Mouse (Mus musculus) MEL (cell line): ENCODE results near the gene Snapc5. TPM values are rescaled to one million over a fixed set of nuclear protein-coding genes. Genes with fewer than 3 reads are reported as not detected.

Experiments used
- DNase-seq: peaks from one replicate; pipeline ENCODE4 v3.0.0; 2011; ENCODE audit warnings: low read depth, low spot score
- H3K27ac ChIP-seq: 2 replicates; pipeline ENCODE4 v1.5.1; 2012; ENCODE audit warnings: low read depth, mild to moderate bottlenecking, control low read depth, low read length, moderate library complexity; ENCODE audit not compliant: control insufficient read depth
- H3K27me3 ChIP-seq, 2 experiments: fragments of 150-350 bp in 1 of 2; sonication (generic) in 1 of 2; 2 replicates each; pipeline ENCODE4 v1.6.1; 2012; ENCODE audit warnings: low read length in 2 of 2, mild to moderate bottlenecking in 2 of 2, improper control_type of control experiment in 1 of 2, moderate library complexity in 1 of 2; ENCODE audit not compliant: insufficient read depth in 2 of 2, control insufficient read depth in 1 of 2
- H3K36me3 ChIP-seq, 2 experiments: 2 replicates each; pipeline ENCODE4 v1.6.1; 2012 to 2014; ENCODE audit warnings: low read length in 2 of 2, improper control_type of control experiment in 1 of 2, inconsistent platforms in 1 of 2, mild to moderate bottlenecking in 1 of 2; ENCODE audit not compliant: insufficient read depth in 2 of 2, control insufficient read depth in 1 of 2
- H3K4me1 ChIP-seq, 2 experiments: fragments of 150-350 bp in 1 of 2; sonication (generic) in 1 of 2; 2 replicates each; pipeline ENCODE4 v1.6.1; 2012; ENCODE audit warnings: low read length in 2 of 2, improper control_type of control experiment in 1 of 2, mild to moderate bottlenecking in 1 of 2; ENCODE audit not compliant: insufficient read depth in 2 of 2, control insufficient read depth in 1 of 2
- H3K4me3 ChIP-seq, 2 experiments: fragments of 150-350 bp in 1 of 2; sonication (generic) in 1 of 2; 2 replicates each; pipeline ENCODE4 v1.5.1; 2012; ENCODE audit warnings: low read depth in 2 of 2, low read length in 2 of 2, mild to moderate bottlenecking in 2 of 2, moderate library complexity in 2 of 2, control low read depth in 1 of 2, improper control_type of control experiment in 1 of 2; ENCODE audit not compliant: control insufficient read depth in 1 of 2, insufficient read depth in 1 of 2
- H3K79me2 ChIP-seq: 2 replicates; pipeline ENCODE4 v1.6.1; 2012; ENCODE audit warnings: mild to moderate bottlenecking, low read length, moderate library complexity; ENCODE audit not compliant: control insufficient read depth, poor library complexity, insufficient read depth
- H3K9ac ChIP-seq: 2 replicates; pipeline ENCODE4 v1.6.1; 2012; ENCODE audit warnings: low read depth, mild to moderate bottlenecking, control low read depth, low read length, moderate library complexity; ENCODE audit not compliant: control insufficient read depth, poor library complexity, severe bottlenecking
- H3K9me3 ChIP-seq: fragments of 150-350 bp; sonication (generic); replicated peaks from 2 replicates; pipeline ENCODE4 v1.6.1; 2012; ENCODE audit warnings: mild to moderate bottlenecking, low read length, improper control_type of control experiment, moderate library complexity; ENCODE audit not compliant: insufficient read depth
- BHLHE40 ChIP-seq: IDR thresholded peaks from 2 replicates; pipeline ENCODE4 v1.6.1; 2012; ENCODE audit warnings: low read depth, mild to moderate bottlenecking, inconsistent platforms, low read length, improper control_type of control experiment, borderline replicate concordance
- CHD1 ChIP-seq: IDR thresholded peaks from 2 replicates; pipeline ENCODE4 v1.6.1; 2012; ENCODE audit warnings: low read depth, mild to moderate bottlenecking, inconsistent platforms, low read length, improper control_type of control experiment
- CHD2 ChIP-seq: IDR thresholded peaks from 2 replicates; pipeline ENCODE4 v1.6.1; 2011; ENCODE audit warnings: low read length, improper control_type of control experiment
- CTCF ChIP-seq, 3 experiments: IDR thresholded peaks in 2 of 3; conservative IDR thresholded peaks in 1 of 3; 2 replicates each; pipeline ENCODE4 v1.5.1; 2011 to 2012; ENCODE audit warnings: low read length in 3 of 3, low read depth in 2 of 3, mild to moderate bottlenecking in 2 of 3, improper control_type of control experiment in 1 of 3, inconsistent platforms in 1 of 3, mixed read lengths in 1 of 3, moderate library complexity in 1 of 3; ENCODE audit not compliant: control insufficient read depth in 1 of 3, insufficient read depth in 1 of 3, poor library complexity in 1 of 3, severe bottlenecking in 1 of 3
- ETS1 ChIP-seq: IDR thresholded peaks from 2 replicates; pipeline ENCODE4 v1.6.1; 2012; ENCODE audit warnings: low read depth, mild to moderate bottlenecking, inconsistent platforms, low read length, improper control_type of control experiment, moderate library complexity
- GABPA ChIP-seq: IDR thresholded peaks from 2 replicates; pipeline ENCODE4 v1.6.1; 2012; ENCODE audit warnings: low read depth, mild to moderate bottlenecking, inconsistent platforms, low read length, improper control_type of control experiment, moderate library complexity
- GATA1 ChIP-seq: IDR thresholded peaks from 2 replicates; pipeline ENCODE4 v1.6.1; 2011; ENCODE audit warnings: low read depth, low read length, improper control_type of control experiment
- JUND ChIP-seq: IDR thresholded peaks from 2 replicates; pipeline ENCODE4 v1.6.1; 2011; ENCODE audit warnings: low read depth, mild to moderate bottlenecking, improper control_type of control experiment, low read length
- KAT2A ChIP-seq: conservative IDR thresholded peaks from 2 replicates; pipeline ENCODE4 v1.6.1; 2012; ENCODE audit warnings: low read depth, low read length, improper control_type of control experiment, inconsistent platforms
- MAZ ChIP-seq: IDR thresholded peaks from 2 replicates; pipeline ENCODE4 v1.6.1; 2012; ENCODE audit warnings: low read depth, mild to moderate bottlenecking, inconsistent platforms, low read length, improper control_type of control experiment
- MEF2A ChIP-seq: IDR thresholded peaks from 2 replicates; pipeline ENCODE4 v1.6.1; 2014; ENCODE audit warnings: low read depth, mild to moderate bottlenecking, inconsistent platforms, low read length, improper control_type of control experiment; ENCODE audit not compliant: poor library complexity, insufficient replicate concordance, severe bottlenecking; ENCODE audit errors: extremely low read depth
- MYB ChIP-seq: IDR thresholded peaks from 2 replicates; pipeline ENCODE4 v1.6.1; 2011; ENCODE audit warnings: mild to moderate bottlenecking, low read depth, low read length, improper control_type of control experiment
- MYC ChIP-seq: IDR thresholded peaks from 2 replicates; pipeline ENCODE4 v1.6.1; 2011; ENCODE audit warnings: low read depth, mild to moderate bottlenecking, low read length, improper control_type of control experiment, moderate library complexity
- NRF1 ChIP-seq: IDR thresholded peaks from 2 replicates; pipeline ENCODE4 v1.6.1; 2014; ENCODE audit warnings: low read depth, mild to moderate bottlenecking, inconsistent platforms, low read length, improper control_type of control experiment, moderate library complexity; ENCODE audit not compliant: poor library complexity, insufficient read depth, severe bottlenecking
- POLR2A ChIP-seq, 2 experiments: IDR thresholded peaks; 2 replicates each; pipeline ENCODE4 v1.6.1; 2011 to 2012; ENCODE audit warnings: low read length in 2 of 2, mild to moderate bottlenecking in 2 of 2, control low read depth in 1 of 2, improper control_type of control experiment in 1 of 2, low read depth in 1 of 2, moderate library complexity in 1 of 2; ENCODE audit not compliant: control insufficient read depth in 1 of 2, insufficient read depth in 1 of 2, poor library complexity in 1 of 2
- RCOR1 ChIP-seq: IDR thresholded peaks from 2 replicates; pipeline ENCODE4 v1.6.1; 2012; ENCODE audit warnings: low read depth, mild to moderate bottlenecking, inconsistent platforms, low read length, improper control_type of control experiment
- SIN3A ChIP-seq: IDR thresholded peaks from 2 replicates; pipeline ENCODE4 v1.6.1; 2012; ENCODE audit warnings: low read length, improper control_type of control experiment, inconsistent platforms
- TAL1 ChIP-seq: IDR thresholded peaks from 2 replicates; pipeline ENCODE4 v1.6.1; 2012; ENCODE audit warnings: mild to moderate bottlenecking, inconsistent platforms, low read length, moderate library complexity, mixed read lengths
- TBP ChIP-seq: IDR thresholded peaks from 2 replicates; pipeline ENCODE4 v1.8.0; 2011; ENCODE audit warnings: low read depth, low read length, improper control_type of control experiment
- TCF12 ChIP-seq: IDR thresholded peaks from 2 replicates; pipeline ENCODE4 v1.6.1; 2014; ENCODE audit warnings: low read depth, mild to moderate bottlenecking, inconsistent platforms, low read length, improper control_type of control experiment, moderate library complexity
- UBTF ChIP-seq: IDR thresholded peaks from 2 replicates; pipeline ENCODE4 v1.6.1; 2012; ENCODE audit warnings: low read depth, mild to moderate bottlenecking, inconsistent platforms, low read length, improper control_type of control experiment, moderate library complexity, borderline replicate concordance; ENCODE audit not compliant: insufficient read depth
- USF1 ChIP-seq: IDR thresholded peaks from 2 replicates; pipeline ENCODE4 v1.6.1; 2014; ENCODE audit warnings: low read depth, mild to moderate bottlenecking, inconsistent platforms, low read length, improper control_type of control experiment, moderate library complexity
- USF2 ChIP-seq, 2 experiments: IDR thresholded peaks; 2 replicates each; pipeline ENCODE4 v1.6.1; 2011 to 2012; ENCODE audit warnings: improper control_type of control experiment in 2 of 2, low read length in 2 of 2, borderline replicate concordance in 1 of 2, inconsistent platforms in 1 of 2, low read depth in 1 of 2, mild to moderate bottlenecking in 1 of 2; ENCODE audit not compliant: insufficient read depth in 1 of 2
- ZKSCAN1 ChIP-seq: IDR thresholded peaks from 2 replicates; pipeline ENCODE4 v1.6.1; 2012; ENCODE audit warnings: low read depth, mild to moderate bottlenecking, inconsistent platforms, low read length, improper control_type of control experiment, moderate library complexity
- ZNF384 ChIP-seq: IDR thresholded peaks from 2 replicates; pipeline ENCODE4 v1.6.1; 2012; ENCODE audit warnings: low read depth, mild to moderate bottlenecking, inconsistent platforms, low read length, improper control_type of control experiment
- polyA plus RNA-seq, 2 experiments: library from polyadenylated mRNA; stranded (reverse) in 1 of 2; unstranded in 1 of 2; fragments of >175 nt in 1 of 2; fragments of >200 nt in 1 of 2; gene quantifications; 2 replicates each; pipeline versions ENCODE4 v1.2.1 to v1.2.4; 2012; ENCODE audit warnings: low replicate concordance in 2 of 2, low read depth in 1 of 2; ENCODE audit not compliant: insufficient read length in 2 of 2, insufficient read depth in 1 of 2, missing spikeins in 1 of 2
- total RNA-seq: library from RNA; depleted of rRNA; stranded (reverse); fragments of 300-350 nt; gene quantifications from 2 replicates; pipeline ENCODE4 v1.2.3, GENCODE M21; 2012

The Snapc5 gene
- total and polyA plus RNA-seq, 3 experiments, result 8.6 to 10.6 TPM; not detected in 1

GRCm38 (mm10) chr9:64184166-64184840 lies 5.2 kb downstream of the Snapc5 start:
- no peak for DNase-seq
- H3K4me3 ChIP-seq, result no peak overlapping the region
- no peaks in the 10 kb centered on the region; the same call in 1 of the 2 replicates for H3K79me2 ChIP-seq
- 0 out of 4 replicates have a peak, but pooled peaks cover 0 to 4% of the 10 kb centered on the region in 2 experiments for H3K4me1 ChIP-seq
- TF ChIP-seq NRF1, result no peak
- TF ChIP-seq CHD1, result no peak
- TF ChIP-seq GATA1, result no peak
- no peak for TF ChIP-seq KAT2A
- no peak for TF ChIP-seq ETS1
- no peak for TF ChIP-seq CTCF (IDR thresholded peaks at IDR 0.05 in 2 of 3, conservative IDR thresholded peaks at IDR 0.05 in 1 of 3; ENCODE audit: control insufficient read depth in 1 of 3, insufficient read depth in 1 of 3, low read depth in 2 of 3, low read length in 3 of 3, poor library complexity in 1 of 3, severe bottlenecking in 1 of 3)
- no peak for TF ChIP-seq GABPA
- no peak for TF ChIP-seq USF2 (IDR thresholded peaks at IDR 0.05; ENCODE audit: borderline replicate concordance in 1 of 2, insufficient read depth in 1 of 2, low read depth in 1 of 2, low read length in 2 of 2)
- TF ChIP-seq SIN3A, result no peak
- no peak for TF ChIP-seq ZNF384
- TF ChIP-seq TBP, result no peak
- no peak for TF ChIP-seq MYC
- TF ChIP-seq BHLHE40, result no peak
- no peak for TF ChIP-seq POLR2A (IDR thresholded peaks at IDR 0.05; ENCODE audit: control insufficient read depth in 1 of 2, insufficient read depth in 1 of 2, low read depth in 1 of 2, low read length in 2 of 2, poor library complexity in 1 of 2)
- no peaks in the 10 kb centered on the region for H3K9me3 ChIP-seq
- no peak overlapping the region for H3K9ac ChIP-seq
- H3K27me3 ChIP-seq, result no peaks in the 10 kb centered on the region
- H3K27ac ChIP-seq, result no peak overlapping the region
- peaks cover 4 to 5% of the 10 kb centered on the region in 2 experiments; a peak in 3 of 4 replicates for H3K36me3 ChIP-seq

GRCm38 (mm10) chr9:64193879-64194278 lies 14.8 kb downstream of the Snapc5 start:
- Histone ChIP-seq H3K36me3 (no peaks in the 10 kb centered on the region), H3K9ac (no peak overlapping the region), H3K79me2 (no peaks in the 10 kb centered on the region), H3K27ac (no peak overlapping the region), H3K9me3 (no peaks in the 10 kb centered on the region), H3K27me3 (no peaks in the 10 kb centered on the region), H3K4me1 (no peaks in the 10 kb centered on the region), H3K4me3 (no peak overlapping the region)
- TF ChIP-seq ZNF384 (no peak), MYB (no peak), SIN3A (no peak), MAZ (no peak), GABPA (no peak), RCOR1 (no peak), MEF2A (no peak), CHD2 (no peak), TCF12 (no peak), USF1 (no peak), ZKSCAN1 (no peak), TAL1 (no peak), ETS1 (no peak), UBTF (no peak), JUND (no peak), BHLHE40 (no peak)
- no peak for DNase-seq
